Mouse (Mus musculus): ENCODE results near the gene Lag3.

The Lag3 gene

GRCm38 (mm10) chr6:124911533-124912218 is at the start of gene Lag3:
Gene Lag3, minus strand, starts transcription at chr6:124911705.
- DNase-seq (ENCODE audit: low read depth, low spot score): peak; percentile 67

GRCm38 (mm10) chr6:124961021-124961420 is 49.5 kb upstream of the Lag3 start:
- no peak for DNase-seq (ENCODE audit: low read depth, low spot score)

- no peak for DNase-seq (ENCODE audit: low read depth, low spot score)
Measured at GRCm38 (mm10) chr6:124959960-124960359, 48.5 kb upstream of the Lag3 start.

DNA sequence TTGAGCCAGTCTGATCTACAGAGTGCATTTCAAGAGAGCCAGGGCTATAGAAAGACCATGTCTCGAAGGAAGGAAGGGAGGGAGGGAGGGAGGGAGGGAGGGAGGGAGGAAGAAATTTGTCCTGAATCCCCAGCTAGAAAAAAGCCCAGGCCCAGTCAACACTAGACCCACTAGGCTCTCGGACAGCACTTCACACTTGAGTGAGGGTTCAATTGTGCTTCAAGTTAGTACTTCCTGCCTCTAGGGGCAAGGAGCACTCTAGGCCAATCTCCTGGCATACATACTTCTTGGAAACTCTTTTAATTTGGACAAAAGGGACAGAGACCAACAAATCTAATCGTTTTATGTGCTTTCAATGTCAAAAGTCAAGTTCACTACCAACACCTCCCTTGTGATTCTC is 46.6 kb upstream of the Lag3 start:
- no peak for DNase-seq (ENCODE audit: low read depth, low spot score)

GRCm38 (mm10) chr6:124955212-124955611 is 43.7 kb upstream of the Lag3 start:
- DNase-seq (ENCODE audit: low read depth, low spot score): no peak

DNA sequence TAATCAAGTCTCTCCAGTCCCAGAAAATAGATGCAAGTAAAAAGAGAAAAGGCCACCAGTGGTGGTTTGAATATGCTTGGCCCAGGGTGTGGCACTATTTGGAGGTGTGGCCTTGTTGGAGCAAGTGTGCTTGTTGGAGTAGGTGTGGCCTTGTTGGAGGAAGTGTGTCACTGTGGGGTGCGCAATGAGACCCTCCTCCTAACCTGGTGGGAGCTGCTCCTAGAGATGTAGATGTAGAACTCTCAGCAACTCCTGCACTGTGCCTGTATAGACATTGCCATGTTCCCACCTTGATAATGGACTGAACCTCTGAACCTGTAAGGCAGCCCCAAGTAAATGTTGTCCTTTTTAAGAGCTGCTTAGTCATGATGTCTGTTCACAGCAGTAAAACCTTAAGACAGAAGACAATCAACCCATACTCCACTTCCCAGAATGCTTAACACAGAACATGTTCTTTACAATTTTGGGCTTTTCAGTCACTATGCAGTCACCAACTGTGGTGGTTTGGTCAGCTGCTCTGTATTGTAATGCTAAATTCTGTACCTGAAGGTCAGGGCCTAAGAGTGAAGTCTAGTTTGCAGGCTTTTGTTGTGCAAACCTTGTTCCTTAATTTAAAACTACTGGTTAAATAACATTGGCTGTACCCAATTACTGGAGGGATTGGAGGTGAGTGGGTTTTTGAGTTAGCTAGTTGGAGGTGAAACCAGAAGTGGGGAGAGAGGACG is 42.6 kb upstream of the Lag3 start:
- no peak for DNase-seq (ENCODE audit: low read depth, low spot score)

DNA sequence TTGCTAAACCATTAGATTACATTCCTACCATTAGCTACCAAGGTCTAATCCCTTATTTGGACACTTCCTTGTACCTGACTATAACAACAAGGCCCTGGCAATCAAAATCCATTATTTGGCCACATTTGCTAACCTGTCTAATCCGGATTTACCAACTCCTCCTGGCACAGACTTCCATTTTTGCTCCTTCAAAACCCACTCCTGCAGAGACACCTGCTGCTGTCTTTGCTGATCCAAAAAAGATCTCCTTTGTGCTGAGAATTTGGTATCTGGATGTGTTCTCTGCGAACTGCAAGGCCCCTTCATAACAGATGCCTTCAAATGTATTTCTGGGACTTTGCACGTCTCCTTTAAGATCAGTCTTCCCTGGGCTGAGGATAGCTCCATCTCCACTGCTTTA is 32.0 kb upstream of the Lag3 start:
- DNase-seq (ENCODE audit: low read depth, low spot score): no peak

DNA sequence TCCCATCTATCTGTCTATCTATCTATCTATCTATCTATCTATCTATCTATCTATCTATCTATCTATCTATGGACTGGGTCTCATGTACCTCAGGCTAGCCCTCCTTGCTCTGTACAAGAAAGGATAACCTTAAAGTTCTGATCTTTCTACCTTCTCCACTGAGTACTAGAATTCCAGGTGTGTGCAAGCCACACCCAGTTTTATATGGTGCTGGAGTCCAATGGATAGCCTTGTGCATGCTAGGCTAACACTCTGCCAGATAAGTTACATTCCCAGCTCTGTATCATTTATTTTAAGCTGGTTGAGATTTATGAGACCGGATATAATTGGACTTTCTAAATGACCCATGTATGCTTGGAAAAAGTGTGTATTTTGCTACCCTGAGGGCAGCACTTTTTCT is 30.2 kb upstream of the Lag3 start:
- DNase-seq (ENCODE audit: low read depth, low spot score): no peak

- DNase-seq (ENCODE audit: low read depth, low spot score): no peak
Measured at GRCm38 (mm10) chr6:124938554-124938953, 27.0 kb upstream of the Lag3 start.

DNA sequence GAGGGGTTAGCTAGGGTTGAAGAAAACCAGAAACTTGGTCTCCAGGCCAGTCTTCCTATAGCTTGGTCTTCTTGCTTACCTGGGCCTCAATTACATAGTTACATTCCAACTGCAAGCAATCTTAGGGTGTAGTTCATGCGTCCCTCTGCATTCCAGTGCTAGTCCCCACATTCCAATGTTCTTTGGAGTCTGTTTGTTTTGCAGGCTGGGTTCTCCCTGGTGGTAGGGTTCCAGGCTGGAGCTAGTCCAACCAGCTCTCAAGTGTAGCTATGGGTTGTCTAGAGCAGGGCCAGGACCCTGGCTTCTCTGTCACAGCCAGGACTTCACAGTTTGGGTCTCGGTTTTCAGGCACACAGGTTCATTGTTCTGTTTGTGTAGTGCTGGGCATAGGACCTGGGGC is 26.0 kb upstream of the Lag3 start:
- DNase-seq (ENCODE audit: low read depth, low spot score): no peak

- no peak for DNase-seq (ENCODE audit: low read depth, low spot score)
Measured at GRCm38 (mm10) chr6:124936681-124937080, 25.2 kb upstream of the Lag3 start.

DNA sequence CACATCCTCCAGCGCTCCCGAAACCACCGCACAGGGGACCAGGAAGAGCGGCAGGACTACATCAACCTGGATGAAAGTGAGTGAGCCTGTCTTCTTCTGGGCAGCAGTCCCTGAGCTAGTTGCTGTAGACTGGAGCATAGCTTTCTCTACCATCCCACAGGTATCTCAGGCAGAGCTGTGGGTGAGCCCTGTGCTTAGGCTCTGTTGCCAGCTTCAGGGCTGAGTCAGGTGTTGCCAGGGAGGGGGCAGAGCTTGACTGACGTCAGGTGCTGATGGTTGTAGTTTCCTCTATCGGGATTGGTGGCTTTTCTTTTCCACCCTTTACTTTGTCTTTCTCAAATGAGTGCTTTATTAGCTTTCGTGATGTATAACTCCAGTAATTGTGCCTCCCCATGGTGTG is 23.2 kb upstream of the Lag3 start:
- no peak for DNase-seq (ENCODE audit: low read depth, low spot score)

GRCm38 (mm10) chr6:124933127-124933526 is 21.6 kb upstream of the Lag3 start:
- DNase-seq (ENCODE audit: low read depth, low spot score): peak; percentile 38

DNA sequence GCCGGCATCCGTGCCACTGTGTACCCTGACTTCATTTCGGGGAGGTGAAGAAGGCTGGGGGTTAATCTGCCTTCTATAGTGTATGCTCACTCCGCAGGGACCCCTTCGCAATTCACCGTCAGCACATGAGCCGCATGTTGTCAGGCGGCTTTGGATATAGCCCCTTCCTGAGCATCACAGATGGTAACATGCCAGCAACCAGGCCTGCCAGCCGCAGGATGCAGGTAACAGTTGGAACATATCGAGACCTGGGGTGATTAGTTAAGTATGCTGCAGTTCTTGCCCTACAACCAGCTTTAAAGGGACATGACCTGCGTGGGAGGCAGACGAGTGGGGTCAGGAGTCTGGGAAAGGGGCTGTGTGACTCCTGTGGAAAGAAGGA is 20.8 kb upstream of the Lag3 start:
- no peak for DNase-seq (ENCODE audit: low read depth, low spot score)

GRCm38 (mm10) chr6:124931525-124932313 is 20.2 kb upstream of the Lag3 start:
- DNase-seq (ENCODE audit: low read depth, low spot score): peak; percentile 58

DNA sequence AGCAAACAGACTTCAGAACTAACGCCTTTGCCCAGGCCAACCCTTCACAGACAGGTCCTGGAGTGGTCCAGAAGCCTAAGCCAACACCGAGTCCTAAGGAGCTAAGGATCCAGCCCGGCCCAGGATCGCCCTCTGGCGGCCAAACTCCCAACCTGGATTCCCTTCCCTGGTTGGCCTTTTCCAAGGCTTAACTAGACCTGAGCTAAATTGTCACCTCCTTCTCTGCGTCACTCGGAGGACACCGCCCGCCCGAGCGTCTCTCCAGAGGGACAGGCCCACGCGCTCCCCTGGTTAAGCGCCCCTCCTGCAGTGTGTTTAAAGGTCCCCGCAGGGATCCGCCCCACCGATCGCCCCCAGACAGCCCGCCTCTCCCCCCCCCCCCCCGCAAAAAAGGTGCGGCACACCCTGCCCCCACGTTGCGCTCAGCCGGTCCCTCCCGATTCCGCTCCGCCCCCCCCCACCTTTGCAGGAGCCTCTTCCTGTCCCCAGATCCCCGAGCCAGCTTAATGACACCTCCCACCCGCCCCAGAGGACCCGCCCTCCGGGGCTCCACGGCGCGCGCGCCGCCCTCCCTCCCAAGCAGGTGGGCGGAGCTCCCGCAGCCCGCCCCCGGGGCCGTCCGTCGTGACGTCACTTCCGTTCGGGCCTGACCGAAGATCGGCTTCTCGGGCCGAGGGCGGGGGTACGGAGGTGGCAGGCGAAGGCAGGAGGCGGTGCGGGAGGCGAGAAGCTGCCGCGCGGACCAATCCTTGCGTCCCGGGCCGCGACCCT is 19.4 kb upstream of the Lag3 start, which contains the start of gene Mlf2:
Mlf2 (plus strand) TSS at position 633 of the 771 bp plus-strand sequence.
- DNase-seq (ENCODE audit: low read depth, low spot score): peak; percentile 99

DNA sequence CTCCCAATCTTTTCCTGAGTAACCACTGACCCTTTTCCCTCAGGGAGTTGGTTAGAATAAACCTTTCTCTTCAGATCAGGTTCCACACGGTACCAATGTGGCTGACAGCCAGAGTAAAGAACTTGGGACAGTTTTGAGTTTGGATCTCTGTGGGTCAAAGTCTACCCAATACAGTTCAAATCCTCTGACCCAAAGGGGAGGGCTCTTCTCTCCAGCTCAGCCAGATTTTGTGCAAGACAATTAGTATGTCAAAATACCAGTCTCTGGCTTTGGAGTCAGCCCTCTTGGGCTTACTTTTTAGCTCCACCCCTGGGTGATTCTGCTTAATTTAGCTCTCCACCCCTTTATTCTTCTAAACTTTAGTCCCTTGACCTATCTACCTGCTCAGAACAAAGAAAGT is 18.7 kb upstream of the Lag3 start:
- no peak for DNase-seq (ENCODE audit: low read depth, low spot score)

- DNase-seq (ENCODE audit: low read depth, low spot score): no peak
Measured at GRCm38 (mm10) chr6:124925941-124926340, 14.4 kb upstream of the Lag3 start.

DNA sequence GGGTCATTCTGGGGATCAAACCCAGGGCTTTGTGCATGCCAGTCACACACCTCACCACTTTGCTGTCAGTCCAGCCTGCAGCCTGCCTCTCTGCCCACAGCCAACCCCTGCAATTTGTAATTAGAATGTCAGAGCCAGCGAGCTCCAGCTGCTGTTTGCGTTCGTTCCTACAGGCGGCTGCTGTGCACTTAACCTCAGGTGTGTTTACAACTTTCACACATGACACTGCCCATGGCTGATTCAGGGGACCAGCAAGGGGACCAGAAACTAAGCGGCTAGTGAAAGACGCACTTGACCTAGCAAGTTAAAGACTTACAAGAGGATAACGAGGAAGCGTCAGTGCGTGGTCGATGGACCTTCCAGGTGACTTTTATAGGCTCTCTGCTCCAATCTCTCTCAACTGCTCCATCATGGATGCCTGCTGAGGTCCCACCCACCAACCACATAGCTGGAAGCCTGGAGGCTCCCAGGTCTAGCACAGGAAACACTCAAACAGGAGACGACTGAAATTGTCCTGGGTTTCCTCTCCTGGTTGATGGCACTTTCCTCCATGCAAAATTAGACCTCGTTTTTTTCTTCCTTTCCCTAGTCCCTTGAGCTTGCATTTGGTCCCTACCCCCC is 13.8 kb upstream of the Lag3 start:
- DNase-seq (ENCODE audit: low read depth, low spot score): no peak

- DNase-seq (ENCODE audit: low read depth, low spot score): no peak
Measured at GRCm38 (mm10) chr6:124921539-124921938, 10.0 kb upstream of the Lag3 start.

Data from CD4-positive, CD25-positive, alpha-beta regulatory T cell, adult 2 months (primary cell).